16 mouse cellular contexts compared by ENCODE assay signal in genomic region chr16:77023627-77024379, GRCm38 (mm10). TPM values are rescaled to one million over a fixed set of nuclear protein-coding genes. Genes with fewer than 3 reads are reported as not detected.
A peak's percentile ranks its signal among the peaks of the same experiment; 100 is the strongest.
DNase-seq lines count a peak whose midpoint lies in the region; ATAC-seq and TF ChIP-seq lines count a peak whose summit lies in the region.
"Had no signal": no experiment of that assay in that cellular context is flagged by ENCODE, and none has a peak within 500 bp of the region (broad histone marks: within the 10 kb centered on the region; RNA-seq: fewer than 3 reads in every experiment).

No protein-coding gene starts in this region.

- CTCF ChIA-PET in Patski (lab: Charles Lee), result interaction anchor here (0.9 kb wide), 1 partner anchor 12 kb away, joined by 3 read pairs; no protein-coding TSS in a partner anchor

- no peak overlapping the region for H3K4me3 ChIP-seq in heart, embryonic 10.5 days
- H3K4me3 ChIP-seq in C2C12 (ENCODE audit: insufficient read depth, poor library complexity, severe bottlenecking), result no peak overlapping the region
- no peak overlapping the region for H3K4me3 ChIP-seq in liver, embryonic 14.5 days (ENCODE audit: insufficient read depth in 1 of 2, low read depth in 2 of 2, low read length in 2 of 2)
- H3K4me3 ChIP-seq: embryonic facial prominence, embryonic 15.5 days; hindbrain, embryonic 10.5 days; intestine, embryonic 15.5 days; limb, embryonic 13.5 days; midbrain, embryonic 13.5 days had no signal

- POLR2A ChIA-PET in Patski (lab: Charles Lee), result no interaction called here

- peaks cover 37% of the 10 kb centered on the region for H3K4me1 ChIP-seq in heart, embryonic 10.5 days
- H3K4me1 ChIP-seq in liver, embryonic 14.5 days (replicated peaks; ENCODE audit: control insufficient read depth in 2 of 2, insufficient read depth in 2 of 2, low read length in 1 of 2), result peaks cover 76 to 77% of the 10 kb centered on the region in 2 experiments

- H3K9me3 ChIP-seq in heart, embryonic 10.5 days, result 0 out of 2 replicates have a peak, but pooled peaks cover 2% of the 10 kb centered on the region
- H3K9me3 ChIP-seq in liver, embryonic 14.5 days (ENCODE audit: control insufficient read depth, low read length), result no peaks in the 10 kb centered on the region
- H3K9me3 ChIP-seq: intestine, embryonic 15.5 days had no signal

- H3K27ac ChIP-seq in heart, embryonic 10.5 days, result no peak overlapping the region
- peak overlapping the region; percentile 76 for H3K27ac ChIP-seq in liver, embryonic 14.5 days
- H3K27ac ChIP-seq: embryonic facial prominence, embryonic 15.5 days; hindbrain, embryonic 10.5 days; intestine, embryonic 15.5 days; limb, embryonic 13.5 days; midbrain, embryonic 13.5 days had no signal

- H3K36me3 ChIP-seq in heart, embryonic 10.5 days, result peaks cover 20% of the 10 kb centered on the region
- no peaks in the 10 kb centered on the region for H3K36me3 ChIP-seq in C2C12 (ENCODE audit: control insufficient read depth, insufficient read depth)
- H3K36me3 ChIP-seq in liver, embryonic 14.5 days (replicated peaks; ENCODE audit: control insufficient read depth, insufficient read depth, low read depth), result peaks cover 20% of the 10 kb centered on the region

- in situ Hi-C loops in Patski (cut with MboI; ENCODE audit: low pct_unique_long_range_greater_than_20kb), result no loop called here

- H3K79me2 ChIP-seq in C2C12 (ENCODE audit: control insufficient read depth, insufficient read depth), result peaks cover 53% of the 10 kb centered on the region

- peak; percentile 49 to 53 for DNase-seq in heart, adult 9 months (ENCODE audit: low spot score in 2 of 2)
- DNase-seq in heart, embryonic 10.5 days (ENCODE audit: low spot score), result no peak
- no peak for DNase-seq in Patski (ENCODE audit: low read depth, low spot score)
- peak in 1 of 3 experiments; percentile 38 for DNase-seq in liver, embryonic 14.5 days (ENCODE audit: low read depth in 3 of 3, low spot score in 3 of 3)
- DNase-seq in right cerebral cortex, adult 2 months (ENCODE audit: low spot score in 2 of 2), result no peak
- DNase-seq in lung, postnatal 36 days, result no peak
- DNase-seq: cerebellum, adult 11-12 months; layer of hippocampus, postnatal 36 days; lung, postnatal 14 days; right cerebral cortex, postnatal 4 days had no signal

- peak overlapping the region; percentile 56 for H3K9ac ChIP-seq in liver, embryonic 14.5 days (replicated peaks)
- H3K9ac ChIP-seq: embryonic facial prominence, embryonic 15.5 days; intestine, embryonic 15.5 days; limb, embryonic 13.5 days; midbrain, embryonic 13.5 days had no signal

- WGBS in heart, embryonic 10.5 days, result 78% methylated on average over 7 of the region's 7 CpGs
- 46% methylated on average over 7 of the region's 7 CpGs for WGBS in liver, embryonic 14.5 days (ENCODE audit: insufficient replicate concordance)

- TF ChIP-seq CTCF in C2C12 (IDR thresholded peaks at IDR 0.05; ENCODE audit: control insufficient read depth, insufficient read depth, insufficient read length) (no peak), Patski (IDR thresholded peaks at IDR 0.05) (no peak)
- no peak for TF ChIP-seq CTCF in liver, embryonic 14.5 days (IDR thresholded peaks at IDR 0.05; ENCODE audit: low read depth)

- H3K4me2 ChIP-seq in liver, embryonic 14.5 days (ENCODE audit: low read depth), result peak overlapping the region; percentile 58
- H3K4me2 ChIP-seq: embryonic facial prominence, embryonic 15.5 days; intestine, embryonic 15.5 days; limb, embryonic 13.5 days; midbrain, embryonic 13.5 days had no signal

- H3ac ChIP-seq in C2C12 (ENCODE audit: control insufficient read depth, insufficient read length, low read depth), result no peak overlapping the region

- peaks cover 25% of the 10 kb centered on the region for H3K79me3 ChIP-seq in C2C12 (ENCODE audit: low read depth)

- TF ChIP-seq EP300 in liver, embryonic 14.5 days (IDR thresholded peaks at IDR 0.05; ENCODE audit: low read depth), result peak; percentile 79

- peak; percentile 51 for ATAC-seq in Patski
- ATAC-seq in liver, embryonic 14.5 days (ENCODE audit: insufficient read depth), result peak; percentile 11; the same call in 1 of the 2 replicates
- ATAC-seq: intestine, embryonic 15.5 days; midbrain, embryonic 13.5 days had no signal

- no peaks in the 10 kb centered on the region for H3K27me3 ChIP-seq in heart, embryonic 10.5 days (ENCODE audit: insufficient read depth, poor library complexity, severe bottlenecking)
- H3K27me3 ChIP-seq in C2C12 (ENCODE audit: control insufficient read depth, insufficient read depth, insufficient read length) (no peaks in the 10 kb centered on the region), Patski (no peaks in the 10 kb centered on the region)
- no peaks in the 10 kb centered on the region for H3K27me3 ChIP-seq in liver, embryonic 14.5 days (ENCODE audit: control insufficient read depth, insufficient read depth, low read length)
- H3K27me3 ChIP-seq: embryonic facial prominence, embryonic 15.5 days; intestine, embryonic 15.5 days; limb, embryonic 13.5 days; midbrain, embryonic 13.5 days had no signal

TF ChIP-seq in C2C12, 6 proteins besides CTCF, POLR2A, EP300 and RAD21:
- TF ChIP-seq MAX (IDR thresholded peaks at IDR 0.05) (no peak), USF1 (IDR thresholded peaks at IDR 0.05; ENCODE audit: low read depth) (no peak), CEBPB (IDR thresholded peaks at IDR 0.05; ENCODE audit: low read depth) (peak; percentile 26), MYOD1 (IDR thresholded peaks at IDR 0.05; ENCODE audit: control insufficient read depth, insufficient read length, low read depth) (no peak), MYOG (IDR thresholded peaks at IDR 0.05; ENCODE audit: control insufficient read depth, extremely low read depth, insufficient read length) (no peak)
TF ChIP-seq in C2C12: peak in this region for 1.

RNA-seq across cellular contexts. Expression of gene Usp25, which starts 10.3 kb away (rescaled TPM):
- polyA plus RNA-seq in heart, embryonic 10.5 days (2016; fragmentation: Nextera tagmentation; extraction: Ambion mirVana), result 20.8 and 23.1 TPM in 2 replicates
- polyA plus RNA-seq in C2C12 (2012; fragmentation: generic; extraction: Trizol) (5.7 TPM), Patski (2021) (34.1 TPM)
- 18.2 and 30.4 TPM in 2 replicates for polyA plus RNA-seq in liver, embryonic 14.5 days (2012; rRNA removed)
- 45.5 and 51.8 TPM in 2 replicates for polyA plus RNA-seq in liver, embryonic 14.5 days (2014; fragmentation: Nextera tagmentation; extraction: Ambion mirVana)

Comparison
In these comparisons a context has a peak if more than half of its experiments do, and no peak if none do; other contexts are left out.
1. DNase-seq: peak in heart, adult 9 months (2 of 2); none in heart, embryonic 10.5 days (single experiment), Patski (single experiment), right cerebral cortex, adult 2 months (0 of 2) and lung, postnatal 36 days (single experiment).